Mouse (Mus musculus) embryonic facial prominence, embryonic 15.5 days (tissue): ENCODE results near the gene Il17re. TPM values are rescaled to one million over a fixed set of nuclear protein-coding genes. Genes with fewer than 3 reads are reported as not detected.
A peak's percentile ranks its signal among the peaks of the same experiment; 100 is the strongest.

Experiments used
- ATAC-seq: fragments of 200-750 bp; cut with Nextera tagmentation; 2 replicates; pipeline ENCODE4 v1.8.0; 2017; ENCODE audit warnings: low read depth, moderate TSS enrichment; ENCODE audit not compliant: insufficient number of reproducible peaks, low FRiP score, low TSS enrichment
- H3K27ac ChIP-seq: fragments of 300-500 bp; sonication (generic); replicated peaks from 2 replicates; pipeline ENCODE4 v1.5.1; 2015; ENCODE audit warnings: mild to moderate bottlenecking, inconsistent platforms
- H3K27me3 ChIP-seq: fragments of 300-500 bp; sonication (generic); 2 replicates; pipeline ENCODE4 v1.6.1; 2015; ENCODE audit warnings: inconsistent platforms
- H3K36me3 ChIP-seq: fragments of 300-500 bp; sonication (generic); 2 replicates; pipeline ENCODE4 v1.6.1; 2015; ENCODE audit warnings: mild to moderate bottlenecking, inconsistent platforms
- H3K4me1 ChIP-seq: fragments of 300-500 bp; sonication (generic); 2 replicates; pipeline ENCODE4 v1.6.1; 2015; ENCODE audit warnings: inconsistent platforms
- H3K4me2 ChIP-seq: fragments of 300-500 bp; sonication (generic); replicated peaks from 2 replicates; pipeline ENCODE4 v1.6.1; 2015; ENCODE audit warnings: mild to moderate bottlenecking, inconsistent platforms
- H3K4me3 ChIP-seq: fragments of 300-500 bp; sonication (generic); replicated peaks from 2 replicates; pipeline ENCODE4 v1.5.1; 2015; ENCODE audit warnings: mild to moderate bottlenecking, inconsistent platforms
- H3K9ac ChIP-seq: fragments of 300-500 bp; sonication (generic); 2 replicates; pipeline ENCODE4 v1.6.1; 2015; ENCODE audit warnings: inconsistent platforms
- H3K9me3 ChIP-seq: fragments of 300-500 bp; sonication (generic); replicated peaks from 2 replicates; pipeline ENCODE4 v1.6.1; 2016; ENCODE audit warnings: inconsistent platforms
- WGBS: fragments of 180-500 bp; shearing (Covaris S2); methylation state at CpG from one replicate; pipeline ENCODE4 v1.1.7; 2015; 5-methylcytosine and 5-hydroxymethylcytosine counted together
- microRNA-seq: library from miRNA; unstranded; fragments of <30 nt; microRNA quantifications from one replicate; pipeline ENCODE4, GENCODE M21; 2016; ENCODE audit warnings: borderline number of aligned reads
- polyA plus RNA-seq: library from polyadenylated mRNA; unstranded; fragments of >200 nt; fragmentation: Nextera tagmentation; extraction: Ambion mirVana; gene quantifications from 2 replicates; pipeline ENCODE4 v1.2.1, GENCODE M21; 2015

Il17re gene
- polyA plus RNA-seq, 1 experiment from 2014 or later = 11.7 TPM

GRCm38 (mm10) chr6:113508272-113508946, 50.1 kb downstream of the Il17re start:
- no peaks in the 10 kb centered on the region for H3K27me3 ChIP-seq
- no peak overlapping the region for H3K4me2 ChIP-seq
- no peak overlapping the region for H3K9ac ChIP-seq
- no peaks in the 10 kb centered on the region for H3K4me1 ChIP-seq
- 54% methylated on average over 7 of the region's 7 CpGs for WGBS
- H3K9me3 ChIP-seq = no peaks in the 10 kb centered on the region
- H3K27ac ChIP-seq = peak overlapping the region; percentile 72
- H3K36me3 ChIP-seq = peaks cover 10% of the 10 kb centered on the region; the same call in 1 of the 2 replicates
- no peak overlapping the region for H3K4me3 ChIP-seq
- peak; percentile 74; the same call in 1 of the 2 replicates for ATAC-seq

GRCm38 (mm10) chr6:113508947-113509280, 50.6 kb downstream of the Il17re start:
- H3K27me3 ChIP-seq = no peaks in the 10 kb centered on the region
- no peak overlapping the region for H3K4me2 ChIP-seq
- peaks cover 15% of the 10 kb centered on the region for H3K36me3 ChIP-seq
- H3K27ac ChIP-seq = peak overlapping the region; percentile 72
- no peaks in the 10 kb centered on the region for H3K9me3 ChIP-seq
- H3K9ac ChIP-seq = no peak overlapping the region
- ATAC-seq = peak; percentile 67
- 42% methylated on average over 5 of the region's 5 CpGs for WGBS
- H3K4me3 ChIP-seq = no peak overlapping the region
- H3K4me1 ChIP-seq = no peaks in the 10 kb centered on the region

GRCm38 (mm10) chr6:113513944-113514343, 55.7 kb downstream of the Il17re start:
- Histone ChIP-seq H3K4me1 (no peaks in the 10 kb centered on the region), H3K36me3 (peaks cover 65% of the 10 kb centered on the region), H3K4me3 (no peak overlapping the region), H3K9me3 (no peaks in the 10 kb centered on the region), H3K9ac (no peak overlapping the region), H3K27ac (no peak overlapping the region), H3K27me3 (no peaks in the 10 kb centered on the region), H3K4me2 (no peak overlapping the region)
- WGBS = 91% methylated on average over 6 of the region's 6 CpGs
- no peak for ATAC-seq

- H3K9me3 ChIP-seq = no peaks in the 10 kb centered on the region
- no peak overlapping the region for H3K27ac ChIP-seq
- H3K36me3 ChIP-seq = peaks cover 72% of the 10 kb centered on the region
- H3K9ac ChIP-seq = no peak overlapping the region
- no peaks in the 10 kb centered on the region for H3K27me3 ChIP-seq
- H3K4me2 ChIP-seq = no peak overlapping the region
- H3K4me3 ChIP-seq = no peak overlapping the region
- WGBS = 98% methylated on average over 3 of the region's 3 CpGs
- H3K4me1 ChIP-seq = no peaks in the 10 kb centered on the region
- ATAC-seq = no peak
Measured at GRCm38 (mm10) chr6:113514600-113514999, 56.3 kb downstream of the Il17re start.

- Histone ChIP-seq H3K9ac (no peak overlapping the region), H3K36me3 (peaks cover 90% of the 10 kb centered on the region), H3K4me2 (no peak overlapping the region), H3K4me1 (no peaks in the 10 kb centered on the region), H3K4me3 (no peak overlapping the region), H3K27me3 (no peaks in the 10 kb centered on the region), H3K9me3 (no peaks in the 10 kb centered on the region), H3K27ac (no peak overlapping the region)
- ATAC-seq = no peak
- WGBS = 87% methylated on average over 8 of the region's 8 CpGs
Measured at GRCm38 (mm10) chr6:113517434-113518080, 59.3 kb downstream of the Il17re start.

Small RNA genes lying within 50 kb of the gene (microRNA-seq; reads per million reads assigned to microRNA genes)
- gene Gm24387 = not detected

Other genes starting within 250 kb of the Il17re start
- gene Mtmr14, start 220.6 kb upstream of the Il17re start, polyA plus RNA-seq = 32.3 and 35.6 TPM in 2 replicates
- gene Cpne9, start 176.2 kb upstream of the Il17re start, polyA plus RNA-seq = 0.21 and 1.1 TPM in 2 replicates
- gene Brpf1, start 151.3 kb upstream of the Il17re start, polyA plus RNA-seq = 18.0 and 22.9 TPM in 2 replicates
- 12.5 and 13.6 TPM in 2 replicates for gene Ogg1, start 131.5 kb upstream of the Il17re start, polyA plus RNA-seq
- 100 and 101 TPM in 2 replicates for gene Camk1, start 114.5 kb upstream of the Il17re start, polyA plus RNA-seq
- gene Tada3, start 80.6 kb upstream of the Il17re start, polyA plus RNA-seq = 51.0 and 54.2 TPM in 2 replicates
- gene Arpc4, start 80.4 kb upstream of the Il17re start, polyA plus RNA-seq = 381 and 384 TPM in 2 replicates
- gene Ttll3, start 69.2 kb upstream of the Il17re start, polyA plus RNA-seq = 7.7 and 10.7 TPM in 2 replicates
- gene Rpusd3, start 39.1 kb upstream of the Il17re start, polyA plus RNA-seq = 16.7 and 19.7 TPM in 2 replicates
- not detected in 2 replicates for gene Cidec, start 22.7 kb upstream of the Il17re start, polyA plus RNA-seq
- 81.4 and 84.8 TPM in 2 replicates for gene Jagn1, start 15.9 kb upstream of the Il17re start, polyA plus RNA-seq
- gene Il17rc, start 12.9 kb downstream of the Il17re start, polyA plus RNA-seq = 34.3 and 37.5 TPM in 2 replicates
- 21.5 and 22.5 TPM in 2 replicates for gene Creld1, start 24.8 kb downstream of the Il17re start, polyA plus RNA-seq
- gene Prrt3, start 43.4 kb downstream of the Il17re start, polyA plus RNA-seq = 1.6 and 2.0 TPM in 2 replicates
- gene Emc3, start 73.2 kb downstream of the Il17re start, polyA plus RNA-seq = 101 and 103 TPM in 2 replicates
- gene Fancd2, start 73.2 kb downstream of the Il17re start, polyA plus RNA-seq = 6.6 and 6.9 TPM in 2 replicates
- gene Fancd2os, start 142.2 kb downstream of the Il17re start, polyA plus RNA-seq = 0.16 TPM in 1 of 2 replicates, not detected in the other
- gene Brk1, start 146.3 kb downstream of the Il17re start, polyA plus RNA-seq = 221 and 230 TPM in 2 replicates
- gene Vhl, start 165.5 kb downstream of the Il17re start, polyA plus RNA-seq = 43.4 and 47.8 TPM in 2 replicates
- gene Irak2, start 180.0 kb downstream of the Il17re start, polyA plus RNA-seq = 4.0 and 5.8 TPM in 2 replicates
- gene Tatdn2, start 238.6 kb downstream of the Il17re start, polyA plus RNA-seq = 0.95 and 1.1 TPM in 2 replicates